Mouse (Mus musculus): ENCODE results near the gene Gadd45b. TPM values are rescaled to one million over a fixed set of nuclear protein-coding genes. Genes with fewer than 3 reads are reported as not detected.

Gene Gadd45b
- polyA plus RNA-seq, 1 experiment: 7.8 TPM

DNA sequence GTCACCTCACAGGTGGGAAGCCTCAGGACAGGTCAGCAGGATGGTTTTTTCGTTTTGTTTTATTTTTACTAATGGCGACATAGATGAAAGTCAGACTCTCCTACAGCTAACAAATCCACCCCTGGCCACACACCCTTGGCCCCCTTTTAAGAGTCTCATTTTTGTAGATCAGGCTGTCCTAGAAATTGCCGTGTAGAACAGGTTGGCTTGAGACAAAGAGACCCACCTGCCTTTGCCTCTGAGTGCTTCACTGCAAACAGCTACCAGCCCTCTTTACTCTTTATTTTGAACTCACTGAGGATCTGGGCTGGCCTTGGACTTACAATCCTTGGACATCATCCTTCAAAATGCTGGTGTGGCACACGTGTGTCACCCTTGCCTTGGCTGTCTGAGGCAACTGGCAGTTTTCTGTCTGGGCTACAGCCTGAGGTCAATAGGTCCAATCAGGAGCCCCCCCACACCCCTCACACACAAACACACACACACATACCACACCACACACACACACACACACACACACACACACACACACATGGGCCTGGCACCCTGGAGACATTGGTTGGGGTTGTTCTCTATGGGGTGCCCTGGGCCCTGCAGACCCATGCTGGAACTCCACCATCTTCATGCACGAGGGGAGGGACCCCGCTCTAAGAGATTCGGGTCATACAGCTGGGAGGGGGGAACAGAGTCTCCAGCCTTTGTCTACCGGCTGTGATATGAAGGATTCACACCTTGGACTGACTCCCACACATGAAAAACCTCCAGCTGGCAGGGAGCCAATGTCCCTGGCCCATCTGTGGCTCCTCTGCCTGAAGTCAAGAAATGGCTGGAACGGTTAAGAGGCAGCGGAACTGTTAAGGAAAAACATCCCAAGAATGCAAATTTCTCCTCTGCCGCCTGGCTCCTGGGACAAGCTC, 42.5 kb downstream of the Gadd45b start:
- H3K4me1 ChIP-seq (ENCODE audit: control insufficient read depth, insufficient read depth, low read length): peaks cover 4% of the 10 kb centered on the region
- H3K27me3 ChIP-seq (ENCODE audit: control insufficient read depth, insufficient read depth, low read length): no peaks in the 10 kb centered on the region
- no peaks in the 10 kb centered on the region for H3K36me3 ChIP-seq (ENCODE audit: control insufficient read depth, insufficient read depth, low read length)
- no peak overlapping the region for H3K27ac ChIP-seq (ENCODE audit: control insufficient read depth, insufficient read depth, low read depth, low read length)
- no peak overlapping the region for H3K4me3 ChIP-seq (ENCODE audit: control insufficient read depth, low read depth, low read length)
- TF ChIP-seq CTCF (IDR thresholded peaks at IDR 0.05; ENCODE audit: control insufficient read depth, insufficient read depth, insufficient replicate concordance, low read depth, low read length) (no peak), POLR2A (IDR thresholded peaks at IDR 0.05; ENCODE audit: control insufficient read depth, low read depth, low read length) (no peak)

DNA sequence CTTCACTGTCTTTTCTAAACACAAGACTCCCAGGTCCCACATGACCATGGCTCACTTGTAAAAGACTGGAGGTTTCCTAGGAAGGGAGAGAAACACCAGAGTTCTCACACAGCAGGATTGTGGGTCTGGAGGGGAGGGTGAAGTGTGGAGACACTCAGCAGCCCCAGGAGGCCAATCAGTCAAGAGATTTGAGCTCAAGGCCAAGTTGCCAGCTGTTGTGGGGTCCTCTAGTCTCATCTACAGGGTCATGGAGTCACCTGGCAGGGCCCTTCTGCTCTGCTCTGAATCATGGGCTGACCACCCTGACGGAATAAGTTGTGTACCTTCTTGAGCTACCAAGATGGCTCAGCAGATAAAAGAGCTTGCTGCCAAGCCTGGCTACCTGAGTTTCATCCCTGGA, 43.8 kb downstream of the Gadd45b start:
- Histone ChIP-seq H3K36me3 (ENCODE audit: control insufficient read depth, insufficient read depth, low read length) (no peaks in the 10 kb centered on the region), H3K4me3 (ENCODE audit: control insufficient read depth, low read depth, low read length) (no peak overlapping the region), H3K4me1 (ENCODE audit: control insufficient read depth, insufficient read depth, low read length) (peaks cover 3% of the 10 kb centered on the region), H3K27me3 (ENCODE audit: control insufficient read depth, insufficient read depth, low read length) (no peaks in the 10 kb centered on the region), H3K27ac (ENCODE audit: control insufficient read depth, insufficient read depth, low read depth, low read length) (no peak overlapping the region)
- TF ChIP-seq POLR2A (IDR thresholded peaks at IDR 0.05; ENCODE audit: control insufficient read depth, low read depth, low read length): no peak
- no peak for TF ChIP-seq CTCF (IDR thresholded peaks at IDR 0.05; ENCODE audit: control insufficient read depth, insufficient read depth, insufficient replicate concordance, low read depth, low read length)

DNA sequence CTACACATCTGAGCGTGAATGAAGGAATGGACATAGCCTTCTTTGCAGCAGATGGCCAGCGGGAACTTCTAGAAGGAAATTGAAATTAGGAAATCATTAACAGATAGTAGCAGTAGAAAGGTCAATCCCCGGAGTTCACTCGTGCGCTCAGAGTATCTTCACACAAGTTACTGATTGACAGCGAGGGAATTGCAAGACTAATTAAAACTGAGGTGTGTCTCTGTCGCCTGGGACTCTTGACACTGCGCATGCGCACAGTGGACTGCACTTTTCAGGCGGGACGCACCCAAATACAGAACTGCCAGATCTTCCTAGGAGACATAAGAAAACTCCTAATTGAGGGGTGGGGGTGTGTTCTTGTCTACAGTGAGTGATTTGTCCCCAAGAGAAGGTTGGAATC, 45.6 kb downstream of the Gadd45b start:
- Histone ChIP-seq H3K27me3 (ENCODE audit: control insufficient read depth, insufficient read depth, low read length) (no peaks in the 10 kb centered on the region), H3K27ac (ENCODE audit: control insufficient read depth, insufficient read depth, low read depth, low read length) (no peak overlapping the region), H3K4me1 (ENCODE audit: control insufficient read depth, insufficient read depth, low read length) (peaks cover 2% of the 10 kb centered on the region), H3K4me3 (ENCODE audit: control insufficient read depth, low read depth, low read length) (no peak overlapping the region), H3K36me3 (ENCODE audit: control insufficient read depth, insufficient read depth, low read length) (no peaks in the 10 kb centered on the region)
- no peak for TF ChIP-seq POLR2A (IDR thresholded peaks at IDR 0.05; ENCODE audit: control insufficient read depth, low read depth, low read length)
- no peak for TF ChIP-seq CTCF (IDR thresholded peaks at IDR 0.05; ENCODE audit: control insufficient read depth, insufficient read depth, insufficient replicate concordance, low read depth, low read length)

DNA sequence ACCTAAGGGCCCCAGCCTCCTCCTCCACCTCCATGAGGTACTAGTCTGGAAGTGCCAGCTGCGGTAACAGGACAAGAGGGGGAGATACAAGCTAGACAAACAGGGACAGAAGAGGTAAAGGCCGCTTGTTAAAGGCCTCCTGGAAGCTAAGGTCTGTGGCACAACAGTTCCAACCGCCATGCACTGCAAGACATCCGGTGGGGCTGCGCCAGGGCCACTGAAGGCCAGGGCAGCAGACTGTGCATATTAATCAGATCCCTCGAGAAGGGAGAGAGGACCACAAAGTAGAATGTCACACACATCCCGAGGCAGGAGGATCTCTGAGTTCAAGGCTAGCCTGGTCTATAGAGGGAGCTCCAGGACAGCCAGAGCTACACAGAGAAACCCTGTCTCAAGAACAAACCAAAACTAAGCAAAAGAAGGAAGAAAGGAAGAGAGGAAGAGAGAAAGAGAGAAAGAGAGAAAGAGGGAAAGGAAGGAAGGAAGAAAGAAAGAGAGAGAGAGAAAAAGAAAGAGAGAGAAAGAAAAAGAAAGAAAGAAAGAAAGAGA, 51.8 kb downstream of the Gadd45b start:
- H3K4me3 ChIP-seq (ENCODE audit: control insufficient read depth, low read depth, low read length): no peak overlapping the region
- no peak for TF ChIP-seq CTCF (IDR thresholded peaks at IDR 0.05; ENCODE audit: control insufficient read depth, insufficient read depth, insufficient replicate concordance, low read depth, low read length)
- TF ChIP-seq POLR2A (IDR thresholded peaks at IDR 0.05; ENCODE audit: control insufficient read depth, low read depth, low read length): no peak
- H3K4me1 ChIP-seq (ENCODE audit: control insufficient read depth, insufficient read depth, low read length): peaks cover 8% of the 10 kb centered on the region
- no peaks in the 10 kb centered on the region for H3K36me3 ChIP-seq (ENCODE audit: control insufficient read depth, insufficient read depth, low read length)
- no peaks in the 10 kb centered on the region for H3K27me3 ChIP-seq (ENCODE audit: control insufficient read depth, insufficient read depth, low read length)
- H3K27ac ChIP-seq (ENCODE audit: control insufficient read depth, insufficient read depth, low read depth, low read length): no peak overlapping the region

Other genes with a start within 250 kb of the Gadd45b start
- 11.1 and 12.5 TPM in 2 replicates for gene Mob3a, start 228.1 kb upstream of the Gadd45b start, polyA plus RNA-seq (2012; rRNA removed)
- 339 and 385 TPM in 2 replicates for gene Izumo4, start 227.9 kb upstream of the Gadd45b start, polyA plus RNA-seq (2012; rRNA removed)
- gene Ap3d1, start 187.8 kb upstream of the Gadd45b start, polyA plus RNA-seq (2012; rRNA removed): 178 and 195 TPM in 2 replicates
- 168 and 189 TPM in 2 replicates for gene Dot1l, start 174.9 kb upstream of the Gadd45b start, polyA plus RNA-seq (2012; rRNA removed)
- gene Sf3a2, start 131.9 kb upstream of the Gadd45b start, polyA plus RNA-seq (2012; rRNA removed): 65.7 and 67.4 TPM in 2 replicates
- 41.4 and 45.8 TPM in 2 replicates for gene Plekhj1, start 131.4 kb upstream of the Gadd45b start, polyA plus RNA-seq (2012; rRNA removed)
- 2.5 and 3.2 TPM in 2 replicates for gene Amh, start 124.8 kb upstream of the Gadd45b start, polyA plus RNA-seq (2012; rRNA removed)
- gene Jsrp1, start 116.6 kb upstream of the Gadd45b start, polyA plus RNA-seq (2012; rRNA removed): 1.2 and 1.4 TPM in 2 replicates
- gene Oaz1, start 103.4 kb upstream of the Gadd45b start, polyA plus RNA-seq (2012; rRNA removed): 261 and 275 TPM in 2 replicates
- 0.16 and 0.26 TPM in 2 replicates for gene Lingo3, start 86.0 kb upstream of the Gadd45b start, polyA plus RNA-seq (2012; rRNA removed)
- gene Lsm7, start 74.9 kb upstream of the Gadd45b start, polyA plus RNA-seq (2012; rRNA removed): 60.3 and 67.0 TPM in 2 replicates
- 169 and 173 TPM in 2 replicates for gene Sppl2b, start 74.8 kb upstream of the Gadd45b start, polyA plus RNA-seq (2012; rRNA removed)
- gene Tmprss9, start 58.2 kb upstream of the Gadd45b start, polyA plus RNA-seq (2012; rRNA removed): 2.0 and 2.7 TPM in 2 replicates
- gene Timm13, start 29.1 kb upstream of the Gadd45b start, polyA plus RNA-seq (2012; rRNA removed): 76.7 and 104 TPM in 2 replicates
- 177 TPM in 2 replicates for gene Lmnb2, start 11.8 kb upstream of the Gadd45b start, polyA plus RNA-seq (2012; rRNA removed)
- 1.0 and 1.6 TPM in 2 replicates for gene Gng7, start 84.9 kb downstream of the Gadd45b start, polyA plus RNA-seq (2012; rRNA removed)
- gene Diras1, start 95.6 kb downstream of the Gadd45b start, polyA plus RNA-seq (2012; rRNA removed): 0.95 and 1.4 TPM in 2 replicates
- gene Slc39a3, start 107.4 kb downstream of the Gadd45b start, polyA plus RNA-seq (2012; rRNA removed): 39.6 and 46.3 TPM in 2 replicates
- 203 and 224 TPM in 2 replicates for gene Sgta, start 130.1 kb downstream of the Gadd45b start, polyA plus RNA-seq (2012; rRNA removed)
- gene Thop1, start 140.0 kb downstream of the Gadd45b start, polyA plus RNA-seq (2012; rRNA removed): 318 and 378 TPM in 2 replicates
- gene Creb3l3, start 168.8 kb downstream of the Gadd45b start, polyA plus RNA-seq (2012; rRNA removed): 0.40 and 0.70 TPM in 2 replicates
- gene Map2k2, start 175.8 kb downstream of the Gadd45b start, polyA plus RNA-seq (2012; rRNA removed): 147 and 192 TPM in 2 replicates
- gene Zbtb7a, start 205.1 kb downstream of the Gadd45b start, polyA plus RNA-seq (2012; rRNA removed): 5.6 and 6.0 TPM in 2 replicates
- gene Pias4, start 237.8 kb downstream of the Gadd45b start, polyA plus RNA-seq (2012; rRNA removed): 164 and 184 TPM in 2 replicates
- 1,507 and 1,673 TPM in 2 replicates for gene Eef2, start 246.6 kb downstream of the Gadd45b start, polyA plus RNA-seq (2012; rRNA removed)

Data from testis, adult 2 months (tissue).